Mouse (Mus musculus) ovary, adult 10 weeks (tissue): ENCODE results near the gene Cep135. TPM values are rescaled to one million over a fixed set of nuclear protein-coding genes. Genes with fewer than 3 reads are reported as not detected.

ENCODE experiments used
- polyA plus RNA-seq: library from polyadenylated mRNA; stranded (reverse); fragments of 350-450 nt; fragmentation: Illumina TruSeq; extraction: RNeasy Lipid Tissue Mini Kit (QIAGEN cat#74804); gene quantifications from one replicate; pipeline ENCODE4 v1.2.3, GENCODE M21; 2014

Cep135 gene
- 10.1 TPM for polyA plus RNA-seq

DNA sequence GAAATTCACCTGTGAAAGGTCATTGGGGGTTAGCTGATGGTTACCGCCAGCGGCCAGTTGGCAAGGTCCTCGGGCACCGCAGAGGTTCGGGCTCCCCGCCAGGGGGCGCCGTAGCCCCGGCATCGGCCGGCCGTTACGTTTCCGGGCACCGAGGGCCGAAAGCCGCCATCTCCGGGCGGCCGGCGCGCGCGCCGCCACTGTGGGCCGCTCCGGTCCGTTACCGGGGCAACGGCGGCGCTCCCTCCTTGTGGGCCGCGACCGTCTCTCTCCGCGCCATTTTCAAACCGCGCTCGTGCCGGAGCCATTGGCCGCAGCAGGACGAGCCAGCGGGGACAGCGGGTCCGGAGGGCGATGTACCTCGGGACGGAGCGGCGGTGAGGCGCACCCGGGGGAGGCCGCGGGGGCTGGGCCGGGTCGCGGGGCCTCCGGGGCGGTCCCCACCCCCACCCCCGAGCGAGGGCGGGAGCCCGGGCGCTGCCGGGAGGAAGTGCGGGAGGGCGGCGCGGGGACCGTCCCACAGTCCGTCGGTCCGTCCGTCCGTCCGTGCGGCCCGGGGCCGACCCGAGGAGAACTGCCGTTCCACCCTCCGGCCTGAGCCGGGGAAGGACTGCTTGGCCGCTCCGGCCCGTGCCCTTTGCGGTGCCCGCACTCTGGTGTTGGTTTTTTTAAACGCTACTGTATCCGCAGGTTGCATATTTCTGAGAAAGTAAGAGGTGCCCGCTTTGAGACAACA lies at the start of gene Cep135:
Gene Cep135, plus strand, starts transcription at position 148 of the 733 bp plus-strand sequence.

DNA sequence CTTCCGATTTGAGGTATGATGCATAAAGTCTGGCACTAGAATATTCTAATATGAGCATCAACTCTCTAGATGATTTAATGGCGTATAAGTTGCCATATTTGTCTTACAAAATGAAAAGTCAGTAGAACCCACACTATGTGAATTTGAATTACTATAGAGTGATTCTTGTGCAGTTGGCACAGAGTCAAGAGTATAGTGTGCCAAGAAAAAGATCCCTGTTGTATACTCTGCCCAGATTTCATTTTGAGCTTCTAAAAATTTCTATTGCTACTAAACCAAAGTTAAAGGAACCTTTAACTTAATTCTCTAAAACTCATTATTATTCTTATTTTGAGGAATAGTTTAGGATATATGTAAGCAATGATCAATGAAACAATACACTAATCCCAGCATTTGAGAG lies 67.7 kb downstream of the Cep135 start, which contains the start of gene C530008M17Rik:
Gene C530008M17Rik, plus strand, starts transcription at position 301 of the 400 bp plus-strand sequence.

Other genes with a start within 250 kb of the Cep135 start
- not detected for gene Nmu, start 224.9 kb upstream of the Cep135 start, polyA plus RNA-seq
- gene Gm7271, start 104.7 kb upstream of the Cep135 start, polyA plus RNA-seq = not detected
- 168 TPM for gene Exoc1, start 59.4 kb upstream of the Cep135 start, polyA plus RNA-seq
- 5.5 TPM for gene C530008M17Rik, start 67.8 kb downstream of the Cep135 start, polyA plus RNA-seq